Mouse (Mus musculus) forebrain, embryonic 13.5 days (tissue): ENCODE results near the gene Foxj2. TPM values are rescaled to one million over a fixed set of nuclear protein-coding genes. Genes with fewer than 3 reads are reported as not detected.

ENCODE experiments used
- ATAC-seq: fragments of 200-750 bp; cut with Nextera tagmentation; 2 replicates; pipeline ENCODE4 v1.8.0; 2017
- H3K27ac ChIP-seq: fragments of 300-500 bp; sonication (generic); 2 replicates; pipeline ENCODE4 v1.5.1; 2015; ENCODE audit warnings: inconsistent platforms, mild to moderate bottlenecking, moderate library complexity
- H3K27me3 ChIP-seq: fragments of 300-500 bp; sonication (generic); 2 replicates; pipeline ENCODE4 v1.6.1; 2015; ENCODE audit warnings: mild to moderate bottlenecking, inconsistent platforms
- H3K36me3 ChIP-seq: fragments of 300-500 bp; sonication (generic); 2 replicates; pipeline ENCODE4 v1.6.1; 2015; ENCODE audit warnings: mild to moderate bottlenecking, inconsistent platforms; ENCODE audit not compliant: poor library complexity, severe bottlenecking
- H3K4me1 ChIP-seq: fragments of 300-500 bp; sonication (generic); 2 replicates; pipeline ENCODE4 v1.6.1; 2015; ENCODE audit warnings: inconsistent platforms
- H3K4me2 ChIP-seq: fragments of 300-500 bp; sonication (generic); 2 replicates; pipeline ENCODE4 v1.6.1; 2015; ENCODE audit warnings: inconsistent platforms, mild to moderate bottlenecking, moderate library complexity
- H3K4me3 ChIP-seq: fragments of 300-500 bp; sonication (generic); 2 replicates; pipeline ENCODE4 v1.5.1; 2015; ENCODE audit warnings: mild to moderate bottlenecking, inconsistent platforms
- H3K9ac ChIP-seq: fragments of 300-500 bp; sonication (generic); 2 replicates; pipeline ENCODE4 v1.6.1; 2015; ENCODE audit warnings: mild to moderate bottlenecking, inconsistent platforms
- H3K9me3 ChIP-seq: fragments of 300-500 bp; sonication (generic); replicated peaks from 2 replicates; pipeline ENCODE4 v1.6.1; 2016; ENCODE audit warnings: inconsistent platforms
- WGBS: fragments of 180-500 bp; shearing (Covaris S2); methylation state at CpG from one replicate; pipeline ENCODE4 v1.1.7; 2015; 5-methylcytosine and 5-hydroxymethylcytosine counted together
- polyA plus RNA-seq: library from polyadenylated mRNA; unstranded; fragments of >200 nt; fragmentation: Nextera tagmentation; extraction: Ambion mirVana; gene quantifications from 2 replicates; pipeline ENCODE4 v1.2.1, GENCODE M21; 2015

Gene Foxj2
- polyA plus RNA-seq, 1 experiment from 2014 or later: 4.4 TPM

DNA sequence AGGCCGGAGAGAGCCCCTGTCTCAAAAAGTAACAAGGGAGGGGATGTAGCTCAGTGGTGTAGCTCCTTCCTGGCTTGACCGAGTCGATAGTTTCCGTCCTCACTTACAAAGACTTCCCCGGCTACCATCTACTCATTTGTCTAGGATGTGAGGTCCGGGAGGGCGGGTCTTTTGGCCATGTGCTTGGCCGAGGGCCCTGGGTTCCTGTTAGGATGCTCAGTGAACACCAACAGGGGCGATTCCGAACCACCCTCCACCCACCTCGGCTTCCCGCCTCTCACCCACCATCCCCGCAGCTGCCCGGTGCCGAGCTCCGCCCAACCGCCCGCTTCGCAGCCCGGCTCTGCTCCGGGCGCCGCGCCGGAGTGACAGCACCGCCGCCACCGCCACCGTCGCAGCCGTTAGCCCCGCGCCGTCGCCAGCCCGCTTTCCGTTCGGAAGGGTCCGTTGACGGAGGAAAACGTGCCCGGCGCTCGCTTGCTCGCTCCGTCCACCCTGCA, 18.4 kb upstream of the Foxj2 start, which contains the start of gene Slc2a3:
Slc2a3 (minus strand) TSS at position 340 of the 500 bp plus-strand sequence.
- H3K27ac ChIP-seq: no peak within 1 kb of the TSS
- under 1% methylated on average over 46 of the region's 46 CpGs for WGBS

GRCm38 (mm10) chr6:122801801-122802514, 17.8 kb upstream of the Foxj2 start:
- peak overlapping the region; percentile 51 for H3K4me3 ChIP-seq
- ATAC-seq: peak; percentile 74
- WGBS: 3% methylated on average over 34 of the region's 34 CpGs

More for the DNA sequence above, 18.4 kb upstream of the Foxj2 start, which contains the start of gene Slc2a3:
- Histone ChIP-seq H3K9me3 (no peaks in the 10 kb centered on the region), H3K9ac (peak within 1 kb of the TSS; percentile 72), H3K4me2 (peak within 1 kb of the TSS; percentile 90), H3K4me1 (peaks cover 13% of the 10 kb centered on the region), H3K27me3 (peaks cover 25% of the 10 kb centered on the region), H3K4me3 (peak within 1 kb of the TSS; percentile 51), H3K36me3 (no peaks in the 10 kb centered on the region)
- ATAC-seq: peak; percentile 81

GRCm38 (mm10) chr6:122804418-122804817, 15.3 kb upstream of the Foxj2 start:
- H3K27ac ChIP-seq: no peak overlapping the region
- peaks cover 13% of the 10 kb centered on the region for H3K4me1 ChIP-seq
- no peak overlapping the region for H3K4me3 ChIP-seq
- 29% methylated on average over 5 of the region's 5 CpGs for WGBS
- no peak overlapping the region for H3K4me2 ChIP-seq
- no peak overlapping the region for H3K9ac ChIP-seq
- no peaks in the 10 kb centered on the region for H3K36me3 ChIP-seq
- ATAC-seq: no peak; the same call in 1 of the 2 replicates
- peaks cover 25% of the 10 kb centered on the region for H3K27me3 ChIP-seq
- H3K9me3 ChIP-seq: no peaks in the 10 kb centered on the region

More at GRCm38 (mm10) chr6:122801801-122802514, 17.8 kb upstream of the Foxj2 start:
- Histone ChIP-seq H3K27ac (no peak overlapping the region), H3K4me2 (peak overlapping the region; percentile 90), H3K27me3 (peaks cover 25% of the 10 kb centered on the region), H3K36me3 (no peaks in the 10 kb centered on the region), H3K4me1 (peaks cover 13% of the 10 kb centered on the region), H3K9me3 (no peaks in the 10 kb centered on the region), H3K9ac (peak overlapping the region; percentile 72)

GRCm38 (mm10) chr6:122810022-122810614, 9.6 kb upstream of the Foxj2 start:
- H3K36me3 ChIP-seq: no peaks in the 10 kb centered on the region
- H3K27me3 ChIP-seq: no peaks in the 10 kb centered on the region
- peak overlapping the region; percentile 58 for H3K9ac ChIP-seq
- H3K4me1 ChIP-seq: peaks cover 12% of the 10 kb centered on the region
- H3K9me3 ChIP-seq: no peaks in the 10 kb centered on the region
- ATAC-seq: no peak; the same call in 1 of the 2 replicates
- H3K4me2 ChIP-seq: peak overlapping the region; percentile 70
- 1% methylated on average over 11 of the region's 11 CpGs for WGBS
- peak overlapping the region; percentile 98 for H3K27ac ChIP-seq
- H3K4me3 ChIP-seq: peak overlapping the region; percentile 65

DNA sequence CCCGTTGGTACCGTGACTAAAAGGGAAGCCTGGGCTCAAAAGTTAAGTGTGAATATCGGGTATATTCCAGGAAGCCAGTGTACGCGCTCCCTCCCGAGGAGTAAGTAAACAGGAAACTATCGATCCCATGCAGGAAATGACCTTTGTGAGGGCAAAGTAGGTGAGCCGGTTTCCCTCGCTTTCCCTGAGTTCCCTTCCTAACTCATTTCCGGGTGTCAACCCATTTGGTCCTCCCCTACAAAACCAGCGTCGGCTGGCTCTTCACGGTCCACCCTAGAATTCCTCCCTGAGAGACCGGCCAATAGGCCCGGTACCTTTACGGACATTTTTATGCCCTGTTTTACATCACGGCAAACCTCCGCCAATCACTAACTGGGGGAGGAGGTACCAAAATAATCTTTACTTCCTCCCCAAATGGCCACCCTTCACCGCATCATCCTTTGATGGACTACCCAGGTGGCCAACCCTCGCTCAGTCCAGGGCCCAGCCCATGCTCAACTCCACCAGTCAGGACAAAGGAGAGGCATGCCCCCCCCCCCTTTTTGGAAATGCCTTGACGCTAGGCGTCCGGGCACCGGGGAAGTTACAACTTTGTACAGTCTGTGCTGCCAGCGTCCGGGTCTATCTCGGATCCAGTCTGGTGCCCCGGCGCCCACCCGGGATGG, 9.0 kb upstream of the Foxj2 start:
- Histone ChIP-seq H3K27ac (peak overlapping the region; percentile 98), H3K4me3 (peak overlapping the region; percentile 65), H3K9me3 (no peaks in the 10 kb centered on the region), H3K27me3 (no peaks in the 10 kb centered on the region), H3K36me3 (no peaks in the 10 kb centered on the region), H3K4me2 (peak overlapping the region; percentile 70), H3K9ac (peak overlapping the region; percentile 74), H3K4me1 (peaks cover 12% of the 10 kb centered on the region)
- peak; percentile 99 for ATAC-seq
- under 1% methylated on average over 30 of the region's 30 CpGs for WGBS

DNA sequence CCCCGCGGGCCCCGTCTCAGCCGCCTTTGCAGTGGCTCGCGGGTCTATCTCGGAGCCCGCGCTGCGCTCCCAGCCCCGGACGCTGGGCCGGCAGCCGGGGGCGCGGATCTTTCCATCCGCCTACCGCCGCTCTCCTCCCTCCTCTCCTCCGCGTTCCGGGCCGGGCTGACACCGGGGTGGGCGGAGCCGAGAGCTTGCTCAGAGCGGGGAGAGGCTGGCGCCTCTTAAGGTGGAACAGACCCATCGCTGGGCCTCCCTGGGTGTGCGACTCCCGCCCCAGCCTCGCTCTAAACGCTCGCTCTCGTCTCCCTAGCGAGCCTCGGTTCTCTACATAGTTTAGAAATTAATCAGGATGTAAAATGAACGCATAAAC, 8.4 kb upstream of the Foxj2 start:
- under 1% methylated on average over 35 of the region's 38 CpGs for WGBS
- peaks cover 12% of the 10 kb centered on the region for H3K4me1 ChIP-seq
- ATAC-seq: peak; percentile 94
- peak overlapping the region; percentile 70 for H3K4me2 ChIP-seq
- H3K4me3 ChIP-seq: peak overlapping the region; percentile 65
- no peaks in the 10 kb centered on the region for H3K27me3 ChIP-seq
- H3K9ac ChIP-seq: peak overlapping the region; percentile 74
- H3K9me3 ChIP-seq: no peaks in the 10 kb centered on the region
- H3K36me3 ChIP-seq: no peaks in the 10 kb centered on the region
- H3K27ac ChIP-seq: peak overlapping the region; percentile 98

DNA sequence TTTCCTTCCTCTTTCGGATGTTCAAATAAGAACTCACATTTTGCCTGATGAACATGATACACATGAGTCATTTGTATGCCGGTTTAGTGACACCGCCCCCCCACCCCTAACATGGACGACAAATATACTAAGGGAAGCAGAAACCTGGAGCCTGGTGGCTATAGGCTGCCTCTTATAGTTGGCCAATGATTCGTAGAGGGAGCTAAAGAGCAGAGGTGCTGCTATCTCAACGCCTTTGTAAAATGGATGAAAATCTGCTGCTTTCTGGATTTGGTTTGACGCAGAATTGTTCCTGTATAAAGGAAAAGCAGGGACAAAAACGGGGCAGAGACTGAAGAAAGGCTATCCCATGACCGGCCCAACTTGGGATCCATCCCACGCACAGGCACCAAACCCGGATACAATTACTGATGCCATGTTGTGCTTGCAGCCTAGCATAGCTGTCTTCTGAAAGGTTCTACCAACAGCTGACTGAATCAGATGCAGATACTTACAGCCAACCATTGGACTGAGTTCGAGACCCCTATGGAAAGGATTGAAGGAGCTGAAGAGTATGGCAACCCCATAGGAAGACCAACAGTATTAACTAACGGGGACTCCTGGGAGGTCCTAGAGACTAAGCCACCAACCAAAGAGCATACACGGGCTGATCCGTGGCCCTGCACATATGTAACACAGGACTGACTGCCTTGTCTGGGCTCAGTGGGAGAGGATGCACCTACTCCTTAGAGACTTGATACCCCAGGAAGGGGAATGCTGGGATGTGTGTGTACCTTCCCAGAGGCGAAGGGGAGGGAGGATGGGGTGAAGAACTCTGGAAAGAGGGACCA, 7.7 kb upstream of the Foxj2 start:
- 24% methylated on average over 16 of the region's 16 CpGs for WGBS
- no peak; the same call in 1 of the 2 replicates for ATAC-seq
- no peaks in the 10 kb centered on the region for H3K36me3 ChIP-seq

DNA sequence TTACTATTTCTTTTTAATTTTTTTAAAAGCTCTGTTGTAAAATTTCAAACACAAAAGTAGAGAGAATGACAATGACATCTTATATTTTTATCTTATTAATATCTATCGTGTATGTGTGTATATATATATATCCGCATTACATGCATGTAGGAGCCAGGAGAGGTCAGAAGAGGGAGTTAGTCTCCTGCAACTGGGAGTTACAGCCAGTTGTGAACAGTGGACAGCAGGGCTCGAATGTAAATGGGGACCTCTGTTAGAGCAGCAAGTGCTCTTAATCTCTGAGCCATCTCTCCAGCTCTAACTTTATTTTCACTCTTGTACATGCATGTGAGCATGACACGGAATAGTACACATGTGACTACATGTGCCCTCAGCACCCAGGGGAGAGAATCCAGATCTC, 7.0 kb upstream of the Foxj2 start:
- H3K4me3 ChIP-seq: no peak overlapping the region
- no peak overlapping the region for H3K27ac ChIP-seq
- no peak overlapping the region for H3K9ac ChIP-seq
- H3K27me3 ChIP-seq: no peaks in the 10 kb centered on the region
- no peak for ATAC-seq
- H3K4me2 ChIP-seq: no peak overlapping the region
- H3K36me3 ChIP-seq: no peaks in the 10 kb centered on the region
- H3K9me3 ChIP-seq: no peaks in the 10 kb centered on the region
- peaks cover 12% of the 10 kb centered on the region for H3K4me1 ChIP-seq
- WGBS: 86% methylated on average over 4 of the region's 4 CpGs

More for the DNA sequence above, 7.7 kb upstream of the Foxj2 start:
- no peaks in the 10 kb centered on the region for H3K9me3 ChIP-seq
- H3K4me2 ChIP-seq: peak overlapping the region; percentile 70
- H3K4me3 ChIP-seq: peak overlapping the region; percentile 65
- peaks cover 12% of the 10 kb centered on the region for H3K4me1 ChIP-seq
- H3K27ac ChIP-seq: peak overlapping the region; percentile 98
- H3K27me3 ChIP-seq: no peaks in the 10 kb centered on the region
- peak overlapping the region; percentile 74; the same call in 1 of the 2 replicates for H3K9ac ChIP-seq

GRCm38 (mm10) chr6:122813640-122814039, 6.1 kb upstream of the Foxj2 start:
- H3K36me3 ChIP-seq: no peaks in the 10 kb centered on the region
- no peaks in the 10 kb centered on the region for H3K27me3 ChIP-seq
- H3K4me3 ChIP-seq: no peak overlapping the region
- H3K4me2 ChIP-seq: no peak overlapping the region
- H3K9me3 ChIP-seq: no peaks in the 10 kb centered on the region
- no peak overlapping the region for H3K27ac ChIP-seq
- peaks cover 12% of the 10 kb centered on the region for H3K4me1 ChIP-seq
- ATAC-seq: no peak
- WGBS: 90% methylated on average over 4 of the region's 4 CpGs
- H3K9ac ChIP-seq: no peak overlapping the region

DNA sequence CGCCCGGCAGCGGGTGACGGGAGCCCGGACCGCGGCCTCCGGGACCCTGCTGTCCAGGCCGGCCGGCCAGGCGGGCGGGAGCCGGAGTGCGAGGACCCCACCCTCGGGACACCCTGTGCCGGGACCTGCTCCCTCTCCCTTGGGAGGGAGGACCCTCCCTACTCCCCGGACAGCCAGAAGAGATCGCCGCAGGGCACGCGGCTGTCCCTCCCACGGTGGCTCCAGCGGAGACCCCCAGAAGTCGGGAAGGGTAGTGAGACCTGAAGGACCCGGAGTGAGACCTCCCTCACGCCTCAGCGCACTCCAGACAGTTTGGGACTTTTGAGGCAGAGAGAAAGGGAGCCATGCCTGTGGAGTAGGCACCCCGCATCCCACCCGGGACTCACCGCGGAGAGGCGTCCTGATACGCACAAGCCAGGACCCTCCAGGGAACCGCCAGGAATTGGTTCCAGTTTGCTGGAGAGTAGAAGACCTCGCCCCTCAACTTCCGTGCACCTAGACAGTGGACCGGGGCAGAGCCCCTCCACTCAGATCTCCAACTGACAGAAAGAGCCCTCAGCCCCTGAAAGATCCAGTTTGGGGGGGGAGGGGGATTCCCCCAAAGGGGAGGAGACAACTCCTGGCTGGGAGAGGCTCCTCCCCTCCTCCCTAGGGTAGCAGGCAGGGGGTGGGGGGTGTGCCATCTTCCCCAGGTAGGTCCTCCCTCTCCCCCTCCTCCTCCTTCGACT, 521 bp downstream of the Foxj2 start:
- peak overlapping the region; percentile 94 for H3K9ac ChIP-seq
- peaks cover 6% of the 10 kb centered on the region; the same call in 1 of the 2 replicates for H3K36me3 ChIP-seq
- H3K9me3 ChIP-seq: no peaks in the 10 kb centered on the region
- no peak overlapping the region for H3K27ac ChIP-seq
- peak overlapping the region; percentile 91 for H3K4me3 ChIP-seq
- H3K4me1 ChIP-seq: peaks cover 40% of the 10 kb centered on the region
- no peaks in the 10 kb centered on the region for H3K27me3 ChIP-seq
- peak; percentile 76 for ATAC-seq
- H3K4me2 ChIP-seq: peak overlapping the region; percentile 82
- 0% methylated on average over 27 of the region's 38 CpGs for WGBS
